Mouse (Mus musculus): ENCODE measurements around the gene Trim16.

Trim16 gene

GRCm38 (mm10) chr11:62869201-62869600, 49.2 kb downstream of the Trim16 start:
- Histone ChIP-seq H3K9me3 (ENCODE audit: low read length) (no peaks in the 10 kb centered on the region), H3K4me3 (replicated peaks; ENCODE audit: low read length) (no peak overlapping the region), H3K4me1 (replicated peaks; ENCODE audit: low read depth, low read length) (peaks cover 8% of the 10 kb centered on the region), H3K27me3 (ENCODE audit: insufficient read depth, low read length) (peaks cover 4% of the 10 kb centered on the region; the same call in 1 of the 2 replicates), H3K36me3 (ENCODE audit: insufficient read depth, low read length) (no peaks in the 10 kb centered on the region)
- TF ChIP-seq NANOG (IDR thresholded peaks at IDR 0.05; ENCODE audit: borderline replicate concordance, low read length) (no peak), POU5F1 (IDR thresholded peaks at IDR 0.05; ENCODE audit: borderline replicate concordance, low read length) (no peak), CTCF (conservative IDR thresholded peaks at IDR 0.05; ENCODE audit: low read length) (no peak)

- no peak overlapping the region for H3K4me3 ChIP-seq (replicated peaks; ENCODE audit: low read length)
- no peaks in the 10 kb centered on the region for H3K36me3 ChIP-seq (ENCODE audit: insufficient read depth, low read length)
- TF ChIP-seq CTCF (conservative IDR thresholded peaks at IDR 0.05; ENCODE audit: low read length) (no peak), NANOG (IDR thresholded peaks at IDR 0.05; ENCODE audit: borderline replicate concordance, low read length) (no peak), POU5F1 (IDR thresholded peaks at IDR 0.05; ENCODE audit: borderline replicate concordance, low read length) (no peak)
- peaks cover 6% of the 10 kb centered on the region for H3K9me3 ChIP-seq (ENCODE audit: low read length)
- peaks cover 4% of the 10 kb centered on the region; the same call in 1 of the 2 replicates for H3K27me3 ChIP-seq (ENCODE audit: insufficient read depth, low read length)
- H3K4me1 ChIP-seq (replicated peaks; ENCODE audit: low read depth, low read length) = peaks cover 8% of the 10 kb centered on the region
Observed at GRCm38 (mm10) chr11:62869715-62870371, 49.8 kb downstream of the Trim16 start.

GRCm38 (mm10) chr11:62873479-62873878, 53.4 kb downstream of the Trim16 start:
- no peak for TF ChIP-seq NANOG (IDR thresholded peaks at IDR 0.05; ENCODE audit: borderline replicate concordance, low read length)
- TF ChIP-seq POU5F1 (IDR thresholded peaks at IDR 0.05; ENCODE audit: borderline replicate concordance, low read length) = no peak
- TF ChIP-seq CTCF (conservative IDR thresholded peaks at IDR 0.05; ENCODE audit: low read length) = no peak
- H3K9me3 ChIP-seq (ENCODE audit: low read length) = peaks cover 8% of the 10 kb centered on the region

GRCm38 (mm10) chr11:62875696-62876095, 55.7 kb downstream of the Trim16 start:
- Histone ChIP-seq H3K27me3 (ENCODE audit: insufficient read depth, low read length) (no peaks in the 10 kb centered on the region; the same call in 1 of the 2 replicates), H3K4me1 (replicated peaks; ENCODE audit: low read depth, low read length) (peaks cover 29% of the 10 kb centered on the region), H3K9me3 (ENCODE audit: low read length) (peaks cover 8% of the 10 kb centered on the region), H3K4me3 (replicated peaks; ENCODE audit: low read length) (no peak overlapping the region), H3K36me3 (ENCODE audit: insufficient read depth, low read length) (no peaks in the 10 kb centered on the region)
- TF ChIP-seq POU5F1 (IDR thresholded peaks at IDR 0.05; ENCODE audit: borderline replicate concordance, low read length) (no peak), NANOG (IDR thresholded peaks at IDR 0.05; ENCODE audit: borderline replicate concordance, low read length) (no peak), CTCF (conservative IDR thresholded peaks at IDR 0.05; ENCODE audit: low read length) (no peak)

More at GRCm38 (mm10) chr11:62873479-62873878, 53.4 kb downstream of the Trim16 start:
- Histone ChIP-seq H3K4me1 (replicated peaks; ENCODE audit: low read depth, low read length) (peaks cover 20% of the 10 kb centered on the region), H3K36me3 (ENCODE audit: insufficient read depth, low read length) (no peaks in the 10 kb centered on the region), H3K27me3 (ENCODE audit: insufficient read depth, low read length) (no peaks in the 10 kb centered on the region; the same call in 1 of the 2 replicates), H3K4me3 (replicated peaks; ENCODE audit: low read length) (no peak overlapping the region)

- no peaks in the 10 kb centered on the region for H3K36me3 ChIP-seq (ENCODE audit: insufficient read depth, low read length)
- H3K9me3 ChIP-seq (ENCODE audit: low read length) = peaks cover 8% of the 10 kb centered on the region
- H3K4me1 ChIP-seq (replicated peaks; ENCODE audit: low read depth, low read length) = peaks cover 37% of the 10 kb centered on the region
- TF ChIP-seq CTCF (conservative IDR thresholded peaks at IDR 0.05; ENCODE audit: low read length) = no peak
- no peak for TF ChIP-seq NANOG (IDR thresholded peaks at IDR 0.05; ENCODE audit: borderline replicate concordance, low read length)
- TF ChIP-seq POU5F1 (IDR thresholded peaks at IDR 0.05; ENCODE audit: borderline replicate concordance, low read length) = no peak
- H3K27me3 ChIP-seq (ENCODE audit: insufficient read depth, low read length) = no peaks in the 10 kb centered on the region; the same call in 1 of the 2 replicates
- no peak overlapping the region for H3K4me3 ChIP-seq (replicated peaks; ENCODE audit: low read length)
Observed at GRCm38 (mm10) chr11:62876445-62876844, 56.4 kb downstream of the Trim16 start.

- no peak overlapping the region for H3K4me3 ChIP-seq (replicated peaks; ENCODE audit: low read length)
- no peaks in the 10 kb centered on the region; the same call in 1 of the 2 replicates for H3K27me3 ChIP-seq (ENCODE audit: insufficient read depth, low read length)
- peaks cover 8% of the 10 kb centered on the region for H3K36me3 ChIP-seq (ENCODE audit: insufficient read depth, low read length)
- peaks cover 41% of the 10 kb centered on the region for H3K4me1 ChIP-seq (replicated peaks; ENCODE audit: low read depth, low read length)
- TF ChIP-seq CTCF (conservative IDR thresholded peaks at IDR 0.05; ENCODE audit: low read length) = no peak
- no peak for TF ChIP-seq POU5F1 (IDR thresholded peaks at IDR 0.05; ENCODE audit: borderline replicate concordance, low read length)
- TF ChIP-seq NANOG (IDR thresholded peaks at IDR 0.05; ENCODE audit: borderline replicate concordance, low read length) = no peak
- H3K9me3 ChIP-seq (ENCODE audit: low read length) = peaks cover 8% of the 10 kb centered on the region
Observed at GRCm38 (mm10) chr11:62877391-62877790, 57.4 kb downstream of the Trim16 start.

GRCm38 (mm10) chr11:62878728-62879127, 58.7 kb downstream of the Trim16 start:
- H3K27me3 ChIP-seq (ENCODE audit: insufficient read depth, low read length) = no peaks in the 10 kb centered on the region
- H3K9me3 ChIP-seq (ENCODE audit: low read length) = peaks cover 8% of the 10 kb centered on the region
- no peak for TF ChIP-seq NANOG (IDR thresholded peaks at IDR 0.05; ENCODE audit: borderline replicate concordance, low read length)
- no peak for TF ChIP-seq CTCF (conservative IDR thresholded peaks at IDR 0.05; ENCODE audit: low read length)
- no peak for TF ChIP-seq POU5F1 (IDR thresholded peaks at IDR 0.05; ENCODE audit: borderline replicate concordance, low read length)
- H3K36me3 ChIP-seq (ENCODE audit: insufficient read depth, low read length) = peaks cover 16% of the 10 kb centered on the region
- peaks cover 33% of the 10 kb centered on the region for H3K4me1 ChIP-seq (replicated peaks; ENCODE audit: low read depth, low read length)
- peak overlapping the region; percentile 88 for H3K4me3 ChIP-seq (replicated peaks; ENCODE audit: low read length)

GRCm38 (mm10) chr11:62879220-62880048, 59.4 kb downstream of the Trim16 start, which contains the start of gene Tvp23b:
Tvp23b (plus strand) TSS chr11:62879455.
- Histone ChIP-seq H3K4me1 (replicated peaks; ENCODE audit: low read depth, low read length) (peaks cover 33% of the 10 kb centered on the region), H3K36me3 (ENCODE audit: insufficient read depth, low read length) (peaks cover 21% of the 10 kb centered on the region), H3K4me3 (replicated peaks; ENCODE audit: low read length) (peak within 1 kb of the TSS; percentile 88), H3K27me3 (ENCODE audit: insufficient read depth, low read length) (no peaks in the 10 kb centered on the region), H3K9me3 (ENCODE audit: low read length) (peaks cover 6% of the 10 kb centered on the region)
- no peak for TF ChIP-seq NANOG (IDR thresholded peaks at IDR 0.05; ENCODE audit: borderline replicate concordance, low read length)
- no peak for TF ChIP-seq CTCF (conservative IDR thresholded peaks at IDR 0.05; ENCODE audit: low read length)
- TF ChIP-seq POU5F1 (IDR thresholded peaks at IDR 0.05; ENCODE audit: borderline replicate concordance, low read length) = no peak

Measured in E14TG2a.4 (cell line).